Mouse (Mus musculus): ENCODE data around the gene Dmtf1. TPM values are rescaled to one million over a fixed set of nuclear protein-coding genes. Genes with fewer than 3 reads are reported as not detected.
A peak's percentile ranks its signal among the peaks of the same experiment; 100 is the strongest.
"Not testable (repeated sequence)": the region's sequence is repeated elsewhere in the genome, so short reads cannot be mapped to it uniquely, and the experiment has no call there.

Dmtf1 gene
- polyA plus RNA-seq (2012; rRNA removed): 37.6 and 49.0 TPM in 2 replicates

- peak; percentile 85 for DNase-seq (ENCODE audit: low spot score)
Measured at GRCm38 (mm10) chr5:9161456-9162041, at the start of gene Dmtf1. Gene Dmtf1 (minus strand): TSS chr5:9161776.

- DNase-seq (ENCODE audit: low spot score): no peak
Measured at GRCm38 (mm10) chr5:9186467-9186866, 24.9 kb upstream of the Dmtf1 start.

- DNase-seq (ENCODE audit: low spot score): no peak
Measured at GRCm38 (mm10) chr5:9173295-9173694, 11.7 kb upstream of the Dmtf1 start.

- DNase-seq (ENCODE audit: low spot score): not testable (repeated sequence)
Measured at GRCm38 (mm10) chr5:9169328-9170005, 7.9 kb upstream of the Dmtf1 start.

DNA sequence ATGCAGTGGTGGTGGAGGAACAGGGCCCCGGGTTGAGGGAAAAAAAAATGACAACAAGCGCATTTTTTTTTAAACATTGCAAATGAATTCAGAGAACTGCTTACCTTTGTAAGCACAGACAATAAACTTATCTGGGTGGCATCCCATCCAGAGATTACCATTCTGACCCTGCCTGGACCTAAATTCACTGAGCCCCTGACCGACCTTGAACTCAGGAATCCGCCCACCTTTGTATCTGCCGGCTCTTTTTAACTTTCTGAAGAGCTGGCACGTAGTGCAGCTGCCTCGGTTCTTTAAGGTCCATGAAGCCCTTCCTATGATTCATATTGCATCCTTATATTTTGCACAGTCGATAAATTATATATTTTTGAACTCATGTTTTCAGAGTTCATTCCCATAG is 4.8 kb upstream of the Dmtf1 start:
- no peak for DNase-seq (ENCODE audit: low spot score)

- not testable (repeated sequence) for DNase-seq (ENCODE audit: low spot score)
Measured at GRCm38 (mm10) chr5:9165151-9165550, 3.6 kb upstream of the Dmtf1 start.

GRCm38 (mm10) chr5:9163411-9163810 is 1.8 kb upstream of the Dmtf1 start:
- DNase-seq (ENCODE audit: low spot score): no peak

DNA sequence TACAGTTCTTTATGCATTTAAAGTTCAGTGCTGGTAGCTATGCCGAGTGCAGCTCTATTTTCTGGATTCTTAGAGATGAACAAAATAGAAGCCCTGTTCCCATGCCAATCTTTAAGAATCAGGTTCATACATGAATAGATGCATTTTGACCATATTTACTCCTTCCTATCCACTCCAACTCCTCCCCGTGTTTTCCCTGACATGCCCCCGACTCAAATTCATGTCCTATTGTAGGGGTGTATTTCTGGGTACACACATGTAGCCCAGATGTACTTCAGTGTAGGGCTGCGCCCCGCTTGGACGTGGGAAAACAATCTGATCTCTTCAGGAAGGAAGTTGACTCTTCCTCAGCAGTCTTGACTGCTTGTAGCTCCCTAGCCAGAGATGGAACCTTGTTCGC is 512 bp upstream of the Dmtf1 start:
- DNase-seq (ENCODE audit: low spot score): peak; percentile 21

DNA sequence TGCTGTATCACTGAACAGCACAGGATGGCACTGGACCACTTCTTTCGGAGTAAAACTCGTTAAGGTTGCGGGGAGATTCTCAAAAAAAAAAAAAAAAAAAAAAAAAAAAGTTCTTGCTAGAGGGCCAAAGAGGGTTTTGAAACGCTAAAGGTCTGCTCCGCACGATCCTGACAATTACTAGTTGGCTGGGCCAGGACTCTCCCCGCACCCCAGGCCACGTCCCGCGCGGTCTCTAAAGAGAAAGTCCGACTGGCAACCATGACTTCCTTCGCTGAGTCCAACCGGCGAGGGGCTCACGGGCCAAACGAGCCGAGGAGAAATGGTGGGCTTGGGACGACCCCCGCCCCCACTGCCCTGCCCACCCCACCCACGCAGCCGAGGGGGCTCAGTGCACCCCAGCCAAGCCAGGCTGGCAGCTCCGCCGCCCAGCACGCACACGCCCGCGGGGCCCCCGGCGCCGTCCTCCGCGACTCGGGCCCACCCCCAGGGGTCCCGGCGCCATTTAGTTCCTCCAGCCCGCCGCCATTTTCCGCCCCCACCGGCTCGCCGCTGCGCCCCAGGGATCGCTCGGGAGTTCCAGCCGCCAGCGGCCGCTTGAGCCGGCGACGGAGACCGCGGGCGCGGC is 633 bp downstream of the Dmtf1 start:
- DNase-seq (ENCODE audit: low spot score): no peak

DNA sequence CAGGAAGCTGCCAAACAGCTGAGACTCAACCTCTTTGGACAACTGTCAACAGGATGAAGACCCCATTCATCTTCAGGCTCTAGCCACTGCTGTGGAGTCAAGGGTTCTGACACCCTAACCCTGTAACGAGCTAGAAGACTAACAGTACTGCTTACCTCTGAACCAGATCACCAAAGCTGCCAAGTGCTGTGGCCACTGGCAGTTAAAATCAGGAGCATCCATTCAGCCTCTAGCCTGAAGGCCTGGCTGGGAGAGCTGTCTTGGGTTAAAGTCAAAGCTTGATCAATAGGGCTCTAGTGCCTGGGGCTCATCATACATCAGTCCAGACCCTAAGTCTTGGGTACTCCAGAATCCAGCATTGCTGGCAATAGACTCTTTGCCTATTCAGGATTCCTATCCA is 4.2 kb downstream of the Dmtf1 start:
- no peak for DNase-seq (ENCODE audit: low spot score)

GRCm38 (mm10) chr5:9156746-9157145 is 4.8 kb downstream of the Dmtf1 start:
- no peak for DNase-seq (ENCODE audit: low spot score)

DNA sequence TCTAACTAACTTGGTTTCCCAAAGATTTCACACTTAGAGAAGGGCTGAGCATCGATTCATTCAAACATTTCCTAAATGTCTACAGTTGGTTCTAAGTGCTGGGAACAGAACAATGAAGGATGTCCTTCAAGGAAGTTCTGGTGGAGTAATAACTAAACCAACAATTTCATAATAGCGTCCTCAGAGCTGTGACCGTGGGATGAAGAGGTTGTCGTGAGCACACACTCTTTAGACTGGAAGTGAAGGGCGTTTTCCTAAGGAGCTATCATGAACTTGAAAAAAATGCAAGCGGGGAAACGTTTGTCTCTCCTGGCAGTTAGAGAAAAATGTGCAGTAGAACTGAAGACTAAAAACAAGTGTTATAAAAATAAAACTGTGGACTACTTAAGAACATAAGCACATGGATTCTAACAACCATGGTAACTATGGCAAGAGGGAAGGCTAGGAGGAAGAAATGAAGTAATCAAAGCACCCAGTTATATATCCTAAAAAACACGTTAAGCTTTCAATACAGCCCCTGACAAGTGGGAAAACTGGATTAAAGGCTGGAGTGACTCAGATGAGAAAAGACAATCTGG is 12.2 kb downstream of the Dmtf1 start:
- DNase-seq (ENCODE audit: low spot score): no peak

GRCm38 (mm10) chr5:9142376-9142775 is 19.2 kb downstream of the Dmtf1 start:
- no peak for DNase-seq (ENCODE audit: low spot score)

- DNase-seq (ENCODE audit: low spot score): no peak
Measured at GRCm38 (mm10) chr5:9140724-9141123, 20.9 kb downstream of the Dmtf1 start.

DNA sequence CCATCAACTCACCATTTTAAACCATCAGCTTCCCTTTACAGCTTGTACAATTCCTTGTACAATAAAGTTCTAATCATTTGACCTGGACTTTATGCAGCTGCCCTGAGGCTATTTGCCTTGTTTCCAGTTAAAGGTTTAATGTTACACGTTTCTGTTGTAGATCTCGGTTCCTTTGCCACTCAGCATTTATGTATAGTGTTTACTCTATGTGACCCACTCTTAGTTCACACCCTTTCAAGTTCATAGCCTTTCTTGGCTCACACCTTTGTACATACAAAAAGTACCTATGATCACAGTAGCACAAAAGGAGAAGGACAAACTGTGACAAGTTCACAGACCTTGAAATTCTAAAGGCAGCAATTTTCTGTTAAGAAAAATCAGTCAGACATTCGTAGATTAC is 26.0 kb downstream of the Dmtf1 start:
- no peak for DNase-seq (ENCODE audit: low spot score)

DNA sequence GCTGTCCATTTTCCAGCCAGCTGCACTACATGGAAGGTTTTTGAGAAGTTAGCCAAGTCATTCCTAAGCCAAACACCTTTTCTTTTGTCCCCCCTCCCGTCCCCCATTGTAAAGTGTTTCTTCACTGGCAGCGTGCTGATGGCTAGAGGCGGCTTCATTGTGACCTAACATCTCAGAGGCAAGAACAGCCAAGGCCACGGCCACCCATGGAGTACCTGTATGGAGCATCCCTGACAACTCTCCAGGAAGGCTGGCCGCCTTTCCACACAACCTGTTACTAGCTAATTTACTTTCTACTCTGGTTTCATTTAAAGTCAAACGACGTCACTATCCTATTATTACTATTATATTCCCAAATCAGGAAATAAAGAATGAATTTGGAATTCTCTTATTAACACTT is 29.8 kb downstream of the Dmtf1 start:
- DNase-seq (ENCODE audit: low spot score): no peak

DNA sequence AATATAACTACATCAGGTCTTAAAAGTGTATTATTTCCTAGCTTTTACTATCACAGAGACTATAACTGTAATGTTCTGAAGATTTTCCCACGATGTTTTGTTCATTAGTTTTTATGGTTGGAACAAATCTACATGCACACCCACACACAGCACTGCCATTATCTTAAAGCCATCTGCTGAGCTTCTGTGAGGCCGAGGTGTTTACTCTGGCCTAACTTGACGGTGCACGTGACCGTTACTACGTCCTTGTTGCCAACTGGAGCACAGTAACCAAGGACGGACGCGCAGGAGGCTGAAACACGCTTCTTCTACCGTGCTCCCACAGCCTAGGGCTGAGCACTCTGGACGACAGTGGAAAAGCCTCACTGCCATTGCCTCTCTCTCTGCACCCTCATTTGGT is 33.0 kb downstream of the Dmtf1 start:
- DNase-seq (ENCODE audit: low spot score): no peak

GRCm38 (mm10) chr5:9124134-9124533 is 37.4 kb downstream of the Dmtf1 start:
- no peak for DNase-seq (ENCODE audit: low spot score)

DNA sequence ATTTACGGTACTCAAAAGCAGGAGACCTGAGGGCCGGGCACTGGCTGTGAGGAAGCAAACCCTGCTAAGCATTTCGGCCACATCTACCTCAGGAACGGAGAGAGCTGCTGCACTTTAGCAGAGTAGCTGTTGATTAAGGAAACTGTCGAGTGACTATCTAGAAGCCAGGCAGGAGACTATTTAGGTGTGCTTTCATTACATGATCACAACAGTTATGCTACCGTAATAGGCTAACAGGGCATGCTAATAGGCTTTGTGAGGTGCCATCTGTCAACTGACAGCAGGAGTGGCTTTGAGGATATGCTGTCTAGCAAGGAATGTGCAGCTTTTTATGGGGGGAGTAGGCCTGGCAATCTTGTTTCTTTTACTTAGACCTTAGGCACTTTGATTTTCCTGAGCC is 47.4 kb downstream of the Dmtf1 start:
- DNase-seq (ENCODE audit: low spot score): no peak

- DNase-seq (ENCODE audit: low spot score): no peak
Measured at GRCm38 (mm10) chr5:9111759-9112158, 49.8 kb downstream of the Dmtf1 start.

DNA sequence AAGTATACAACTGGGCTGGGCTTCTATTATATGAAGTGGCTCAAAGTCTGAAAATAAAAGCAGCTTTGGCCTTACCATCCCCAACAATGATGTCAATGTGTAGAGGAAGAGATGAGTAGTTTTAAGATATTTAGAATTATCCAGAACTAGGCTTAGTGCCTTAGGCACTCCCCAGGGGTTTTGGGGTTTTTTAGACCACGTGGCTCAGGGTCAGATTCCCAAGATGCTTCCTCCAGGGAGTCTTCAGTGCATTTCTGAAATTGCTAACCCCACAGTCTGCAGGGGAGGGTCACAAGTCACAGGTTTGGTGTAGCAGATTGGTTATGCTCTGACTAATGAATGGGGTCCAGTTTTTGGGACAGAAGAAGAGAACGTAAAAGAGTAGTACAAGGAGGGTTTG is 50.3 kb downstream of the Dmtf1 start:
- DNase-seq (ENCODE audit: low spot score): no peak

DNA sequence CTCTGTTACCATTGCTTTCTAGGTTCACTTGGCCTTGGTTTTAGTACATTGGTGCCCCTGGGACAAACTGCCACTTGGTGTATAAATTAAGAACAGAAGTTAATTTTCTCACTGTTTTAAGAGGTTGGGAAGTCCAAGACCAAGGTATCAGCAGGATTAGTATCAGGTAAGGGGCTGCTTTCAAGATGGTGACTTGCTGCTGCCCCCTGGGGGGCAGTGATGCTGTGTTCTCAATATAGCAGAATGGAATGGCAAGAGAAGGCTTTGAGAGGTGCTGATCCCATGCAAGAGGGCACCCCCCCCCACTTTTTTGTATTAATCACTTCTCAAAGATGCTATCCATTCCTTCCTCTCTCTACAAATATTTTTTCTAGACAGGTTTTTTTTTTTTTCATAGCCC is 52.0 kb downstream of the Dmtf1 start:
- DNase-seq (ENCODE audit: low spot score): no peak

GRCm38 (mm10) chr5:9108490-9108889 is 53.1 kb downstream of the Dmtf1 start:
- no peak for DNase-seq (ENCODE audit: low spot score)
